19 mouse cellular contexts compared by ENCODE assay signal in the genomic region with DNA sequence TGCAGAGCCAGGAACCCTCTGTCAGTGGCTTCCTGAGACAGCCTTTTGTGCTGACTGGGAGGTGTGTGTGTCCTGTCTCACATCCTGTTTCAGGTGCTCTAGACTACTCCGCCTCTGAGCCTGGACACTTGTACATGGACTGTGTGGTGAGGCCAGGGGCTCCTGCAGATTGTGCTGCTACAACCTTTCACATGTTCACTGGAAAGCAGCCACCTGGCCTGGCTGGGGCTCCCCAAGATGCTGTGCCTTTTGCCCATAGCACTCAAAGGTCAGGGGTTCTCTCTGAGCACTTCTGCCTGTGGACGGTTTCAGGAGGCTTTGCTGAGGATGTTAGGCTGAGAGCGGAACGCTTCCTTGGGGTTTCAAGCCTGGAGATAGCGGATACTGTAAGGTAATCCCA. TPM values are rescaled to one million over a fixed set of nuclear protein-coding genes. Genes with fewer than 3 reads are reported as not detected.
DNase-seq lines count a peak whose midpoint lies in the region; ATAC-seq lines count a peak whose summit lies in the region.
"Had no signal": no experiment of that assay in that cellular context is flagged by ENCODE, and none has a peak within 500 bp of the region (broad histone marks: within the 10 kb centered on the region; RNA-seq: fewer than 3 reads in every experiment).

No protein-coding gene starts in this region.

- H3K4me2 ChIP-seq in midbrain, embryonic 11.5 days, result no peak overlapping the region
- no peak overlapping the region for H3K4me2 ChIP-seq in midbrain, embryonic 13.5 days (replicated peaks)
- H3K4me2 ChIP-seq: embryonic facial prominence, embryonic 13.5 days; embryonic facial prominence, embryonic 15.5 days; forebrain, embryonic 12.5 days had no signal

- DNase-seq in cerebellum, postnatal 25 days, result peak; percentile 41 to 43
- DNase-seq in cerebellum, adult 8-10 months, result no peak
- DNase-seq in midbrain, embryonic 11.5 days (ENCODE audit: low spot score, missing footprints), result peak; percentile 64
- DNase-seq: adrenal gland, adult 2 months; adrenal gland, postnatal 10 days; adrenal gland, postnatal 25 days; cerebellum, adult 11 months; cerebellum, adult 18-20 months; cerebellum, adult 9-11 months; cerebellum, postnatal 36 days; embryo, embryonic 11 days had no signal

- H3K4me1 ChIP-seq in midbrain, embryonic 11.5 days (ENCODE audit: control insufficient read depth, insufficient read depth, low read length), result no peaks in the 10 kb centered on the region
- H3K4me1 ChIP-seq in midbrain, embryonic 13.5 days (replicated peaks), result no peaks in the 10 kb centered on the region
- H3K4me1 ChIP-seq: embryonic facial prominence, embryonic 13.5 days; embryonic facial prominence, embryonic 15.5 days; forebrain, embryonic 10.5 days; forebrain, embryonic 12.5 days had no signal

- WGBS in midbrain, embryonic 11.5 days, result 86% methylated on average over 5 of the region's 5 CpGs
- WGBS in midbrain, embryonic 13.5 days, result 92% methylated on average over 5 of the region's 5 CpGs

- no peak overlapping the region for H3K4me3 ChIP-seq in midbrain, embryonic 11.5 days (ENCODE audit: low read depth, low read length)
- no peak overlapping the region for H3K4me3 ChIP-seq in midbrain, embryonic 13.5 days (replicated peaks)
- H3K4me3 ChIP-seq: embryonic facial prominence, embryonic 13.5 days; embryonic facial prominence, embryonic 15.5 days; erythroblast, embryonic 14.5 days; forebrain, embryonic 10.5 days; forebrain, embryonic 12.5 days had no signal

- no peak for ATAC-seq in midbrain, embryonic 11.5 days (ENCODE audit: low FRiP score)
- no peak for ATAC-seq in midbrain, embryonic 13.5 days
- ATAC-seq: forebrain, embryonic 14.5 days; forebrain, embryonic 16.5 days had no signal

- no peak overlapping the region for H3K9ac ChIP-seq in midbrain, embryonic 11.5 days (ENCODE audit: low read length)
- no peak overlapping the region for H3K9ac ChIP-seq in midbrain, embryonic 13.5 days (replicated peaks)
- H3K9ac ChIP-seq: embryonic facial prominence, embryonic 13.5 days; embryonic facial prominence, embryonic 15.5 days; forebrain, embryonic 12.5 days had no signal

- peaks cover 19% of the 10 kb centered on the region for H3K36me3 ChIP-seq in midbrain, embryonic 11.5 days (ENCODE audit: control insufficient read depth, insufficient read depth, low read length)
- peaks cover 95% of the 10 kb centered on the region for H3K36me3 ChIP-seq in midbrain, embryonic 13.5 days

- H3K9me3 ChIP-seq in midbrain, embryonic 11.5 days (ENCODE audit: control insufficient read depth, low read length), result no peaks in the 10 kb centered on the region
- no peaks in the 10 kb centered on the region for H3K9me3 ChIP-seq in midbrain, embryonic 13.5 days
- H3K9me3 ChIP-seq: embryonic facial prominence, embryonic 13.5 days; embryonic facial prominence, embryonic 15.5 days; forebrain, embryonic 10.5 days; forebrain, embryonic 12.5 days had no signal

- H3K27me3 ChIP-seq in midbrain, embryonic 11.5 days (ENCODE audit: control insufficient read depth, insufficient read depth, low read length), result no peaks in the 10 kb centered on the region
- H3K27me3 ChIP-seq in midbrain, embryonic 13.5 days, result no peaks in the 10 kb centered on the region
- H3K27me3 ChIP-seq: embryonic facial prominence, embryonic 13.5 days; embryonic facial prominence, embryonic 15.5 days; forebrain, embryonic 12.5 days had no signal

- no peak overlapping the region for H3K27ac ChIP-seq in midbrain, embryonic 11.5 days (ENCODE audit: low read depth, low read length)
- H3K27ac ChIP-seq in midbrain, embryonic 13.5 days, result no peak overlapping the region
- H3K27ac ChIP-seq: embryonic facial prominence, embryonic 13.5 days; embryonic facial prominence, embryonic 15.5 days; forebrain, embryonic 10.5 days; forebrain, embryonic 12.5 days had no signal

RNA-seq across cellular contexts. Expression of gene Cybc1, which starts 8.4 kb away (rescaled TPM):
- polyA plus RNA-seq in midbrain, embryonic 11.5 days (2014; fragmentation: Nextera tagmentation; extraction: Ambion mirVana), result 39.6 and 42.5 TPM in 2 replicates
- polyA plus RNA-seq in midbrain, embryonic 13.5 days (2015; fragmentation: Nextera tagmentation; extraction: Ambion mirVana), result 42.6 and 43.8 TPM in 2 replicates

RNA-seq across cellular contexts. Expression of gene Ogfod3, which starts 16.3 kb away (rescaled TPM):
- polyA plus RNA-seq in midbrain, embryonic 11.5 days (2014; fragmentation: Nextera tagmentation; extraction: Ambion mirVana), result 16.5 and 21.5 TPM in 2 replicates
- 20.2 and 22.9 TPM in 2 replicates for polyA plus RNA-seq in midbrain, embryonic 13.5 days (2015; fragmentation: Nextera tagmentation; extraction: Ambion mirVana)

RNA-seq across cellular contexts. Expression of gene Narf, which starts 16.3 kb away (rescaled TPM):
- polyA plus RNA-seq in midbrain, embryonic 11.5 days (2014; fragmentation: Nextera tagmentation; extraction: Ambion mirVana), result 65.5 and 72.7 TPM in 2 replicates
- 105 and 108 TPM in 2 replicates for polyA plus RNA-seq in midbrain, embryonic 13.5 days (2015; fragmentation: Nextera tagmentation; extraction: Ambion mirVana)

RNA-seq across cellular contexts. Expression of gene Hexdc, which starts 16.5 kb away (rescaled TPM):
- polyA plus RNA-seq in midbrain, embryonic 11.5 days (2014; fragmentation: Nextera tagmentation; extraction: Ambion mirVana), result 5.7 and 6.3 TPM in 2 replicates
- 18.2 and 21.1 TPM in 2 replicates for polyA plus RNA-seq in midbrain, embryonic 13.5 days (2015; fragmentation: Nextera tagmentation; extraction: Ambion mirVana)

RNA-seq across cellular contexts. Expression of gene Foxk2, which starts 39.0 kb away (rescaled TPM):
- polyA plus RNA-seq in midbrain, embryonic 11.5 days (2014; fragmentation: Nextera tagmentation; extraction: Ambion mirVana), result 12.8 and 13.7 TPM in 2 replicates
- polyA plus RNA-seq in midbrain, embryonic 13.5 days (2015; fragmentation: Nextera tagmentation; extraction: Ambion mirVana), result 11.9 and 13.0 TPM in 2 replicates
